Mouse (Mus musculus): ENCODE results near the gene Klhl5.
"Not testable (repeated sequence)": the region's sequence is repeated elsewhere in the genome, so short reads cannot be mapped to it uniquely, and the experiment has no call there.

Gene Klhl5

DNA sequence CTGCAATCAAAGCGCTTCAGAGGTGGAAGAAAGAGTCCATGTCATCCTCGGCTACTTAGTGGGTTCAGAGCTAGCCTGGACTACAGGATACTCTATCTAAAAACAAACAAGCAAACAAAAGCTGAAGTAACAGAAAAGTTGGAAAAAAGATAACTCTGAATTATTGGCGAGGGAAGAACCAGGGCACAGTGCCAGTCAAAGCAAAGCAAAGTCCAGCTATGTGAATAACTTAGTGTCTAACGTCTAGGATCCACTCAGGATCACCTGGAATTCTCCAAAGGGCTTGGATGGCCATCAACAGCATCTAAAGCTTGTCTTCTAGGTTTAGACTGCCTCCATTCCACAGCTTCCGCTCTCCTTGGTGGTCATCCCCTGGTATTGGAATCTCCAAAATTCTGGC, 9.9 kb upstream of the Klhl5 start:
- DNase-seq (ENCODE audit: low spot score) = no peak

DNA sequence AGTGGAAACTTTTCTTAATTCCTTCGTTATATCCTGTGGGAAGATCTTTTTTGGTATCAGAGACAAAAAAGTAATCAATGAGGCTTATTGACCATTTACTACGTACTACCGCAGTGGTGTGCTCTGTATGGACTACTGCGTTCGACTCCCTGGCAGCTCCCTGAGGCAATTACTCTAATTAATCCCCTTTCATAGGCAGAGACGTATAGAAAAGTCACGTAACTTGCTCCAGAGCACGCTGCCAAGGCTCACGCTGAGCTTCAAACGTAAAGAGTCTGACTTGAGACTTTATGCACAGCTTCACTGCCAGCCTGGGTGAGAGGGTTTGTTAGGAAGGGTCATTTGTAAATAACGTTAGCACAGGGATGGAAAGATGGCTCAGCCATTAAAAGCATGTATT, 7.3 kb upstream of the Klhl5 start:
- no peak for DNase-seq (ENCODE audit: low spot score)

DNA sequence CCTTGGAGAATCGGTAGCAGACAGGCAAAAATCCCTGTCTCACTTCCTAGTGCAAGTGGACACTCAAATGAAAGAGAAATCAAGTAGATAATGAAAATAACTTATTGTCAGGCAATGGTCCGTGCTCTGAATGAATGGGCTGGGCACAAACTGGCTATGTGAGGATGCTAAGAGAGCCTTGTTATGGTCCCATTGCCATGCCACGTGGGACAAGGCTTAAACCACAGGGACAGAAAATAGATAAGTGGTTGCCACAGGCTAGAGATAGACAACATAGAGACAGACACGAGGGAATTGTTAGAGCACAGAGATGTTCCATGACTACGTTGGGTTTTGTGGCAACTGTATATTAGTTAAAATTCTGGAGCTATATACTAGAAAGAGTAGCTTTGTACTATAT, 6.1 kb upstream of the Klhl5 start:
- DNase-seq (ENCODE audit: low spot score) = no peak

DNA sequence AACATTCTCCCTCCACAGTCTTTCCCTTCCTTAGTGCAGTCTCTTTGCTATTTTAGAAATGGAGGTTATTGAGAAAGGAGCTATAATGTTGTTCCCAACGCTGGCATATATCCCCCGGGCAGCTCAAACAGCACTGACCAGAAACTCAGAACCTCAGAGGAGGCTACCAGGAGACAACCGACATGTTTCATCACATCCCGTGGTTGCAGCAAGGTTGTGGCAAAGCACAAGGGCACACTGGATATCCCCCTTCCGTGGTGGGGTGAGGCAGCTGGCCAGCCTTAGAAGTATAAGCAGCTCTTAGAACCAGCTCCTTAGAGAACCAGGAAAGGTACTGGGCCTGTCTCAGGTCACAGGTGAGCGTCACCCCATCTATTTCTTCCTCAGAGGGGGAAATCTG, 5.7 kb upstream of the Klhl5 start:
- no peak for DNase-seq (ENCODE audit: low spot score)

DNA sequence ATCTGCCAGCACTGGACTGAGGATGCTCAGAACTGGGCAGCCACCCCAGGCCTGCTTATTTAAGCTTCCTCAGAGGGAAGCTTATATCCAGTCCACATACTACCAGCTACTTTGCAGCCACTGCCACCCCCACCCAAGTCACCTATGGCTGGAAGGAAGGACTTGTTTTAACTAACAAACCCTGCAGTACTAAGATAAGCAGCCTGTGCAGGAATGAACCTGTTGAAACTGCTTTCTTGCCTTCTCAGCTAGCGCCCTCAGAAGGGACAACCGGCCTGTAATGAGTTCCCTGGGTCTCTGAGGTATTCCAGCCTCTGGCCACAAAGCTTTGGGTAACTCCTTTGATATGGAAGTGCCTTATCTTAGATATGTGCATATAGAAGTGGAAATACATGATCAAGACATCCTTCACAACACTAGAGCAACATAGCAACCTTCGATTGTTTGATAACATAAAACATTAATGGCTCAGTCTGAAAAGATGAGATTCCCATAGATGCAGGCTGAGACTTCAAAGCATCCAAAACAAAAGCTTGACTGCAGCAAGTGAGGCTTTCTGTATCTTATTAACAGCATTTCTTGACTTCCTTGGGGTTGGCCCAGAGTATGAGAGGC, 5.2 kb upstream of the Klhl5 start:
- DNase-seq (ENCODE audit: low spot score) = no peak

DNA sequence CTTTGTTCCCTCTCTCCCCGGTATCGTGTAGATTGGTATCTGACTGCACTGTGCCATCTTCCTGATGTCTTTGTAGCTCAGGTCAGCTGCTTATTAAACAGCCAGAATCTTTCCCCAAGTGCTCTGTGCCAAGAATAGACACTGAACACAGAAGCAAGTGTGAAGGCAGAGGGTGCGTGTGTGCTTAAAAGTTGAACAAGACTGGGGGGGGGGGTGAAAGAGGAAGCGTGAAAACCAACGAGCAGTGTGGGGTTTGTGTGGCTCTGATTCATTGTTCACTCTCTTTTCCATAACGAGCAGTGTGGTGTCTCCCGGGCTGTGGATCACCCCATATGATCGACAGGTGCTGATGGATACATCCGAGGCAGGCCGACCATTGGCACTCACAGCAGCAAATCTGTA, 4.7 kb upstream of the Klhl5 start:
- no peak for DNase-seq (ENCODE audit: low spot score)

DNA sequence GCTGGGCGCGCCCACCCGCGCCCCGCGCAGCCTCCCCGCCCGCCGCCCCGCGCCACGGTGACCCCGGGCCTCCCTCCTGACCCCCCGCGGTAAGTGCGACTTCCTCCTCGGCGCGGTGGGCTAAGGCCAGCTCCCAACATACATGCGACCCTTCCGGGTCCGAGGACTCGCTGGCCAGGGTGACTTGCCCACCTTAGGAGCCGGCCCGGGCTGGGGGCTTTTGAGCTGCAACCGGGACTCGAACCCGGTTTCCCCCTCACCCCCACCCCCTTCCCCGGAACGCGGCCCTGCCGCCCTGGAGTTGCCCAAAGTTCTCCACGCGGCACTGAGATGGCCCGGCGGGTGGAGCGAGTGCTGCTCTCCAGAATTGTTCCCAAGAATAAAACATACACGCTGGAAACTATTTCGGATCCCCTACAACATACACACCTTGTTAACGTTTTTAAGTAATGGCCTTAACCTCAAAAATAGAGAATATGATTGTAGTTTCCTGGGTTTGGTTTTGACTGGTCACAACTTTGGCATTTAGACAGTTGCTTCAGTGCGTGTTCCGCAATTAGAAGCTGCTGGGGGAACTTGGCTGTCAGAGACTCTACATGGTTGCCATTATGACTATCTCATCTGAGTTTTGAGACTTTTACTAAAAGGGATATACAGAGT, 564 bp downstream of the Klhl5 start:
- peak; percentile 67 for DNase-seq (ENCODE audit: low spot score)

DNA sequence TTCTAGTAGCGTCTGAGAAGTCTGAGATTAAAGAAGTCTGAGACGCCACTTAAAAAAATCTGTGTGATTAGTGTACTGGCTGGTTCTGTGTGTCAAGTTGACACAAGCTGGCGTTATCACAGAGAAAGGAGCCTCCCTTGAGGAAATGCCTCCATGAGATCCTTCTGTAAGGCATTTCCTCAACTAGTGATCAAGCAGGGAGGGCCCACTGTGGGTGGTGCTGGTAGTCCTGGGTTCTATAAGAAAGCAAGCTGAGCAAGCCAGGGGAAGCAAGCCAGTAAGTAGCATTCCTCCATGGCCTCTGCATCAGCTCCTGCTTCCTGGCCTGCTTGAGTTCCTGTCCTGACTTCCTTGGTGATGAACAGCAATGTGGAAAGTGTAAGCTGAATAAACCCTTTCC, 4.9 kb downstream of the Klhl5 start:
- DNase-seq (ENCODE audit: low spot score) = not testable (repeated sequence)

DNA sequence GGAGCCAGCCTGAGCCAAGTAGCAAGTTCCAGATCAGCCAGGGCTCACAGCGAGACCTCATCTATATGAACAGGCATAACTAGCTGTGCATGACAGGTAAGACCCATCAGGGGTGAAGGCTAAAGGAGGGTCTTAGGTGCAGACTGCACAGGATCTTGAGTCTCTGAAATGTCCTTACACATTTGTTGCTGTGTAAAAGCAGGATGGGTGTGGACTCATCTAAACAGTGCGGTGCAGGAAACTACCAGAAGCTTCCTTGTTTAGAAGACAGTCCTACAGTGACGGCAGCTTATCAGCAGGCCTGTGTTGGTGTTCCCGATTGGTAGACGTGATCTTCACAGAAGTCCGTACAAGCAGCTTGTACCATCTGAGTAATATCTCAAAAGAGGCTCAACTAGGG, 6.0 kb downstream of the Klhl5 start:
- no peak for DNase-seq (ENCODE audit: low spot score)

DNA sequence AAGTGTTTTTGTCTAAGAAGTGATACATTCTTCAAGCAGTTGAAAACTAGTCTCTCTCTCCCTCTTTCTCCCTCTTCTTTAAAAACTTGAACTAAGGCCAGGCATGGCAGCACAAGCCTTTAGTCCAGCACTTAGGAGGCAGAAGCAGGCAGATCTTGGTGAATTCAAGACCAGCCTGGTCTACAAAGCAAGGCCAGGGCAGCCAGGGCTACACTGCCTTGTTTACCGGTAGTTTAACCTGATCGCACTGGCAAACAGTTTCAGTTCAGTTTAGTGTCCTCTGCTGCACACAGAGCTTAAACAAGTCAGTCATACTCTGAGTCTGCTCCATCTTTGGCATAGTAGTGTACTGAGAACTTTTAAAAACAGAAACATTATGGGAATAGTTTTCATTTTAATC, 9.4 kb downstream of the Klhl5 start:
- no peak for DNase-seq (ENCODE audit: low spot score)

DNA sequence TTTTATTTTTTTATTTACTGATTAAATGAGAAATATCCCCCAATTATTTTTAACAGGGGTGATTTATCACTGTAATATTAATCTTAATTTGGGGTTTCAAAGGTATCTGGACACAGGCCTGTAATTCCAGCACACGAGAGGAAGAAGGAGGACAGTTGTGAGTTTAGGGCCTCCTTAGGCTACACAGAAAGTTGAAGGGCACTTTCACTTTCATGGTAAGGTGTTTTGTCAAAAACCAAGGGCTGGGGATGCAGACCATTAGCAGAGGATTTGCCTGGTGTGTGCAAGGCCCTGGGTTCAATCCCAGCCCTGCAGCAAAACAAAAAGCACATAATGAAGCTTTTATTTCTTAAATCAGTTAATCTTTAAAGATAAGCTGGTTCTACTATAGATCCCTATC, 12.2 kb downstream of the Klhl5 start:
- no peak for DNase-seq (ENCODE audit: low spot score)

DNA sequence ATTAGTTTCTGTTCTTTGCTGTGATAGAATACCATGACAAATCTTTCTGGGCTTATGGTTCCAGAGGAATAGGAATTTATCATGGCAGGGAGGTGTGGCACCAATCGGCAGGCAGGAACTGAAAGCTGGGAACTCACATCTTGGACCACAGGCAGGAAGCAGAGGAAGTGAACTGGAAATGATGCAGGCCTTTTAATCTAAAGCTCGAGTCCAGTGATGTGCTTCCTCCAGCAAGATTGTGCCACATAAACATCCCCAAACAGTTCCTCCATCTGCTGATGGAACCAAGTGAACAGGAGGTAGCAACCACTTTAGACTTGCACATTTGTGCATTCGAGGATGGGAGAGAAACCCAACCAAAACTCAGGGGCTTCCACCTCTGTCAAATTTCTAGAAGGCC, 12.6 kb downstream of the Klhl5 start:
- no peak for DNase-seq (ENCODE audit: low spot score)

DNA sequence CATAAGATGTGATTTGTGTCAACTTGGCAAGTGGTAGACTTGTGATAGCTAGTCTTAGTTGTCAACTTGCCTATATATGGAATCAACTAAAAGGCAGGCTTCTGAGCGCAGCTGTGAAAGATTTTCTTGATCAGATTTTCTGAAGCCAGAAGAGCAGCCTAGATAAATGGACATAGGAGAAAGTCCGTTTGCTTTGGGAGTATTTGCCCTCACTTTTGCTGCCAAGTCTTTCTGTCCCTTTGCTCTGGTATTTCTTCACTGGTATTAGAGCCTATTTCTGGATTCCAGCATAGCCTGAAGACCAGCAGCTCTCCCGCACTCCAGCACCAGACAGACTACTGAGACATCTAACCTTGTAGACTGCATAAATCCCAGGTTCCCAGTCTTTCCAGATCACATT, 15.3 kb downstream of the Klhl5 start:
- no peak for DNase-seq (ENCODE audit: low spot score)

DNA sequence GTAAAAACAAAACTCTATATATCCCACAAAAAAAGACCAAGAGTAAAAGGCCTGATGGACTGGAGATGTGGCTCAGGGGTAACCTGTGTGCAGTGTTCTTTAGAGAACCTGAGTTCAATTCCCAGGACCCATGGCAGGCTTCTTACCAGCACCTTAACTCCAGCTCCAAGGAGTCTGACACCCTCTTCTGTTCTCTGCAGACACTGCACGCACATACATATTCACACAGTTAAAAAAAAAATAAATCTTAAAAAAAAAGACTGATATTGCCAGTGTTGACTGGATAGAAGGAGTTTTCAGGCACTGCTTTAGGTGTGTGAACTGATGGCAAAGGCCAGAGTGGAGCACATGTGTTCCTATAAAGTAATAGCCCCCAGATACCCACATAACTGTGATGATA, 18.8 kb downstream of the Klhl5 start:
- no peak for DNase-seq (ENCODE audit: low spot score)

DNA sequence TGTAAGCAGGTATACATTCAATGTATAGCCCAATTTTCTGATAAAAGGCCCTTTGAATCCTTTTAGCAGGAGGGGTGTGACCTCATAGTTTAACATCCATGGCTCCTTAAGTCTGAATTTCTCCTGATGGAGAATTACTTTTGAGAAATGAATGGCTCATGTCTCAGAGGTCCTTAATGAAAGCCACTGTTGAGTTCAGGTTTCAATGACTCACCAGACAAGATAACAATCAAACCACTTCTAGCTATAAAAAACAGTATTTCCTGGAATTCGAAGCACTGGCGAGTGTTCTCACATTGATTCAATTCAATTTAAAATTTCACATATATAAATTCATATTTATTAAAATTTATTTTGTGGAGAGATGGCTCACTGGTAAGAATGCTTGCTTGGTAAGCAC, 21.1 kb downstream of the Klhl5 start:
- DNase-seq (ENCODE audit: low spot score) = no peak

DNA sequence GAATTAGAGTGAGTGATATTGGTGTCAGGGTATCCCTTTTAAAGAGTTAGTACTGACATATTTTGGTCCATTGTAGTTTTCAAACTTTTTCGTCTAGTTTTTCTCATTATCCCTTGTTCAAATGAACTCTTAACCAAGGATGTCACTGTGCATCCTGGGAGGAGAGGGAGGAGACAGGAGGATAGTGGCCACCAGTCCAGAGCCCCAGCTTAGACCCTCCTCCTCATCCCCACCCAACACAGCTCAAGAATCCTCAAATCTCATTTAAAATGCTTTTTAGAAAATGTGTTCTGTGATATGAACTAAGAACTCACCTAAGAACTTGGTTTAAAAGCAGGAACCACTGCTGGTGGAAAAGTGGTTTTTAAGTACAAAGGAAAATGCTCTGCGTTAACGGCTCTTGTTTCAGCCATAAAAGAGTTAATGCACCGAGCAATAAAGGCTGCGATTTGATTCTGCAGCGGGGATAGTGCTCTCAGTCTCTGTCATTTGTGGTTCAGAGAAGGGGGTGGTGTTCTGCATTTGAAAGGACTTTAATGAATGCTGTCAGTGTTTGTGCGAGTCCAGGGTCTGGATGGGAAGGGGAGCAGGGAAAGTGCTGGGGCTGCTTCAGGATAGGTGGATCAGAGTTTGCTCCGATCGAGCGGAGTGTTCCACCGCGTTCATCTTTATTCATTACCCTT, 23.3 kb downstream of the Klhl5 start:
- DNase-seq (ENCODE audit: low spot score) = no peak

DNA sequence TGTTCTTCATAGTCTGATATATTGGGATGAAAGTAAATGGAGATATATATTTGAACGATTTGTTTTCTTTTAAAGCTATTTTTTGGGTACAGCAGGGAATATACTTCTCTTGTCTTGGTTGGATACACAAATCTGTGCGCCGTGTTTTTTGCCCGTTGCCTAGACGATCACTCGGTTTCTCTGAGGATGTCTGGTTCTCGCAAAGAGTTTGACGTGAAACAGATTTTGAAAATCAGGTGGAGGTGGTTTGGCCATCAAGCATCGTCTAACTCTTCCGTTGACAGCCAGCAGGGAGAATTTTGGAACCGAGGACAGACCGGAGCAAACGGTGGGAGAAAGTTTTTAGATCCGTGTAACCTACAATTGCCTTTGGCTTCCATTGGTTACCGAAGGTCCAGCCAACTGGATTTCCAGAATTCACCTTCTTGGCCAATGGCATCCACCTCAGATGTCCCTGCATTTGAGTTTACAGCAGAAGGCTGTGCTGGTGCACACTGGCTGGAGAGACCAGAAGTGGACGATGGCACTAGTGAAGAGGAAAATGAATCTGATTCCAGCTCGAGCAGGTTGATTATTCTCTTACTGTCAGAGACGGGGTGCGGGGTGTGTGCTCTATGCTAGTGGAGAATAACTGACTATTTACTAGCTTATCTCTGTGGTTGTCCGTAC, 24.0 kb downstream of the Klhl5 start:
- no peak for DNase-seq (ENCODE audit: low spot score)

DNA sequence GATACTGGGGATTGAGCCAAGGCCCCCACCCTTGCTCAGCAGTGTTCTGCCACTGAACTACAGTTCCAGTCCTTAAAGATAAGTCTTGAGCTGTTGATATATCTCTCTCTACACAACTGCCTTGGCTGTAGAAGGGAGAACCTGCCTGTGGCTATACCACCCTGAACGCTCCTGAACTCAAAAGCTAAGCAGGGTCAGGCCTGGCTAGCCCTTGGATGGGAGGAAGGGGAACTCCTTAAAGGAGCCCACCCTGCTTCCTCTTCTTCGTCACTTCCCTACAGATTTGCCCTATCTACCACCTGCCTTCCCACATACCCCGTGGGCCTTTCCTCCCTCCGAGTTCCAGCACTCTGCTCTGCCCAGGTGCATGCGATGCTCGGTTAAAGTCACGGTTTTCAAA, 28.8 kb downstream of the Klhl5 start:
- no peak for DNase-seq (ENCODE audit: low spot score)

DNA sequence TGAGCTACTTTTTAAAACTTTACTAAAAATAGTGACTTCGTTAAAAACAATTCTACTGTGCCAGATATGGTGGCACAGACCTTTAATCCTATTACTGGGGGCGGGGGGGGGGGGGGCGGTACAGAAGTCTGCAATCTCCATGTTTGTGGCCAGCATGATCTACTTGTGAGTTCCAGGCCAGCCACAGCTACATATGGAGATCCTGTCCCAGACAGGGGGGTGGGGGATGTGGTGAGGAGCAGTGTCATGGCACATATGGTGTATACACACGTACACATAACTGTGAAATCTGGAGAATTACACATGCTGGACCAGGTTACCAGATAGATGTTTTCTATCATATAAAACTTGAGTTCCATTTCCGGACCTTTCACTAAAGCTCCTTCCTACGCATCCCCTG, 29.7 kb downstream of the Klhl5 start:
- no peak for DNase-seq (ENCODE audit: low spot score)

DNA sequence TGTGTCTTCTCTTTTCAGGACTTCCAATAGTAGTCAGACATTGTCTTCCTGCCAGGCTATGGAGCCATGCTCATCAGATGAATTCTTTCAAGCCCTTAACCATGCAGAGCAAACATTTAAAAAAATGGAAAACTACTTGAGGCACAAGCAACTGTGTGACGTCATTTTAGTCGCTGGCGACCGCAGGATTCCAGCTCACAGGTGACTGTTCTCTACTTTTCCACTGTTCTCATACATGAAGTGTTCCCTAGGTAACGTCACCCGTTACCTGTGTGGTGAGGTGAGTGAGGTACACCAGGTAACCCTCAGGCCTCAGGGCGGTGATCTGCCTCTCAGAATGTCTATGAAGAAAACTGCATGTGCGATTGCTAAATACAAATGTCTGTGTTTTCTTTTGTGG, 33.9 kb downstream of the Klhl5 start:
- DNase-seq (ENCODE audit: low spot score) = no peak

DNA sequence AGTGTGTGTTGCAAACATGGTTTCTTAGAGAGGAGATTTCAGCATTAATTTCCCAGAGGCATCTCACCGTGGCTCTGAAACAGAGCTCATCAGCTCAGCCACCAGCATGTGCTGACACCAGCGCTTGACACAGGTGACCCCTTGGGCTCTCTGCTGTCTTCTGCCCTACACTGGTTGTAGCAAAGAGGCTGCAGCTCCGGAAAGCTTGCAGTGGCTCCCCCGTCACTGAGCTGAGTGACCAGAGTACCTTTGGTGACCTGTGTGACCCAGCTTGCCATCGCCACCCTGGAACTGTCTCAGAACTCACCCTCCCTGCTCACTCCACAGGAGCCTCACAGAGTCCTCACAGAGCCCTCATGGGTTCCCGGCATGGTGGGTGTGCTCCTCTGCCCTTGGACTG, 34.9 kb downstream of the Klhl5 start:
- DNase-seq (ENCODE audit: low spot score) = no peak

DNA sequence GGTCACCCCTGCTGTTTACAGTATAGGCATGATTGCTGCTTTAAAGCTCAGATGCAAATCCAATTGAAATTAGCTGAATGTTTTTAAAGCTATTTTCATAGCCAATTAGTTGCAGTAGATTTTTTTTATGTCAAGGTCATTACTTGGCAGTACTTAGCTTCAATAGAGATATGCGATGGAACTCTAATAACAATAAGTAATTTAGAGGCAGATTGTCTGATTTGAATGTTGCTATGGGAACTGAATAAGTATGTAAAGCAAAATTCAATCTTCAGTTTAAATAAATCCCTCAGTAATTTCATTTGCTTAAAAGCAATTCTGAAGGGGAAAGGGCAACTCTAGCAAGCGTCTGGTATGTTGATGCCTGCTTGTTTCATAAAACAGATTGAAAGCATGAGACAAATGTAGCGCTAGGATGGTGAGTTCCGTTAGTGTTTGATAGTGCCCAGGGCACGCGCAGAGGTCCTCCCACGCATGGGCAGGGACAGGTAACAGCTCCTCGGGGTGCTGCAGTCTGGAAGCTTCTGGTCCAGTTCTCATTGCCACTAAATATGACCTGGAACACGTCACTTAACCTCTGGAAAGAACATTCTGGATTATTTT, 38.3 kb downstream of the Klhl5 start:
- no peak for DNase-seq (ENCODE audit: low spot score)

DNA sequence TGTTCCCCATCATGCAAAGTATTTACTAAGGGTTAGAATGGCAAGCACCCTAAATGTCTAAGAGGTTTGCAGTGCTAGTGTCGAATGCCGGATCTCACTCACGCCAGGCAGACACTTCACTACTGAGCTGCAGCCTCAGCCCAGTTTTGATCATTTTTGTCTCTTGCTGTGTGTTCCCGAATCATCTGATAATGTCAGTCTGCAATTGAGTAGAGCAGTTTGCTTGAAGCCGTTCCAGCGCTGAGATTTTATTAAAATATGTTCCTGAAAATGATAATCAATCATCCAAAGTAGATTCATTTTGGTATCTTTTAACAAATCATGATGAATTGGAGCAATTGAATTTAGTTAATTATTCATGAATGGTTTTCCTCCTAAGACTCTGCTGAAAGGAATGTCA, 39.4 kb downstream of the Klhl5 start:
- DNase-seq (ENCODE audit: low spot score) = no peak

All from testis, postnatal 10 days (tissue).